Mouse (Mus musculus): ENCODE data around the gene Eapp. TPM values are rescaled to one million over a fixed set of nuclear protein-coding genes. Genes with fewer than 3 reads are reported as not detected.
"Not testable (repeated sequence)": the region's sequence is repeated elsewhere in the genome, so short reads cannot be mapped to it uniquely, and the experiment has no call there.

Eapp gene
- total RNA-seq, 1 experiment from 2014 or later: 71.5 TPM

DNA sequence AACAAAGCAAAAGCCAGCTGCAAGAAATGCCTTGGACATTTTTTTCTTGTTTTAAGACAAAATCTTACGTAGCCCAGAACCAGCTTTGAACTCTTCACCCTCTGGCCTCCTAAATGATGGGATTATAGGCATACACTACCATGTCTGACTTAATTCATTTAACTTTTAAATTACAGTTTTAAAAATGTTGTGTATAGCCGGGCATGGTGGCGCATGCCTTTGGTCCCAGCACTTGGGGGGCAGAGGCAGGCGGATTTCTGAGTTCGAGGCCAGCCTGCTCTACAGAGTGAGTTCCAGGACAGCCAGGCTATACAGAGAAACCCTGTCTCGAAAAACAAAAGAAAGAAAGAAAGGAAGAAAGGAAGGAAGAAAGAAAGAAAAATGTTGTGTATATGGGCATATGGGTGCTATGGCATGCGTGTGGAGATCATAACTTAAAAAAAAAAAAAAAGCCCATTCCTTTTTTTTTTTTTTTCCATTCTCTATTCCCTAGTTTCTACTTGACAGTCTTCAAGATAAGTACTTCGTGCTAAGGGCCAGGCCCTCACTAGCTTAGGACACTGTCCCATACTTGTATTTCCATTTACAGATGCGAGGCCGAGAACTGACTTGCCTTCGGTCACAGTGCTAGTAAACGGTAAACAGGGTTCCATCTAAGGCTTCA lies 718 bp downstream of the Eapp start:
- no peak for ATAC-seq (replicated peaks; ENCODE audit: insufficient number of reproducible peaks, low FRiP score, low TSS enrichment, poor library complexity, severe bottlenecking)

DNA sequence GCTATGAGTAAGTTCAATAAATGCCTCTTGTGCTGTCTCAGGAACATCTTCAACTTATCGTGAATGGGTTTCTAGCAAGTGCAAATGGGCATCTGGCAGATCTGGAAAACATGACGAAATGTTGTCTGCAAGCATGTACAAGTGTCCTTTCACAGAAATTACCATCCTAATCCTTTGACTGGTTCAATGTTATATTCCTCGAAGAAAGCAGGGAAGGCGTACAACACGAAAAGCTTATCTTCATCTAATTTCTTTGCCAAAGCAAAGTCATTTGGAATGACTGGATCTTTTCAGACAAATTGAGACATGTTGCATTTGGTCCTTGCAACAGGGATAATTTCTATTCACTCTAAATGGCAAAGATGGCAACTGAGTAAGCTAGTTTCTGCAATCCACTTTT lies 6.6 kb downstream of the Eapp start:
- ATAC-seq (replicated peaks; ENCODE audit: insufficient number of reproducible peaks, low FRiP score, low TSS enrichment, poor library complexity, severe bottlenecking): no peak

DNA sequence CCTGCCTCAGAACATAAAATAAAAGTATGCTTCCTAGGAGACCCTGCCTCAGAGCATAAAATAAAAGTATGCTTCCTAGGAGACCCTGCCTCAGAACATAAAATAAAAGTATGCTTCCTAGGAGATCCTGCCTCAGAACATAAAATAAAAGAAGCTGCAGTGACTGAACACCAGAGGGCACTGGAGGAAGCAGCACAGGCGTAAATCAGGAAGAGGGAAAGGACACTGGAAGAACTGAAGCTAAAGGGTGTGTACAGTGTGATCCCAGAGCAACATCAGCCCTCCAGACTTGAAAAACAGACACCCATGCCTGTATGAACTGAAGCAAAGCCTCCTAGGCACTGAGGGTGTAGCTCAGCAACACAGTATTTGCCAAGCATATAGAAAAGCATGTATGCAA lies 12.5 kb downstream of the Eapp start:
- 0 out of 2 replicates have a peak, but pooled peaks have one; percentile 56 for ATAC-seq (replicated peaks; ENCODE audit: insufficient number of reproducible peaks, low FRiP score, low TSS enrichment, poor library complexity, severe bottlenecking)

DNA sequence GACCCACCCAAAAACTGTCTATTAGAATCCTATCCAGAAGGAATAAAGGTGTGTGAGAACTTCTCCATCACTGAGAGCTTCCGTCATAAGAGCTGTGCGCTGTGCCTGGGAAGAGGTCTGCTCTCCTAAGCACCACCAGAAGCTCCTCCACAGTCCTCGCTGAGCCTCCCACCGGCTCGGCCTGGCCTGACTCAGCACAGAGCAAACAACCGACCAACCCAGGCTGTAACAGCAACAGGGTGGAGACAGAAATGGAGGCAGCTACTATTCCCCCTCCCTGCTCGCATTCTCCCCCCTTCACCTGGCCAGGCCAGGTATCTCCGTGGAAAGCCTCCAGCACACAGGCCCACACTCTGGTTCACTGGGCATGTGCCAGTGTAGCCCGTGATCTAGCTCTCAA lies 19.0 kb downstream of the Eapp start:
- no peak for ATAC-seq (replicated peaks; ENCODE audit: insufficient number of reproducible peaks, low FRiP score, low TSS enrichment, poor library complexity, severe bottlenecking)

DNA sequence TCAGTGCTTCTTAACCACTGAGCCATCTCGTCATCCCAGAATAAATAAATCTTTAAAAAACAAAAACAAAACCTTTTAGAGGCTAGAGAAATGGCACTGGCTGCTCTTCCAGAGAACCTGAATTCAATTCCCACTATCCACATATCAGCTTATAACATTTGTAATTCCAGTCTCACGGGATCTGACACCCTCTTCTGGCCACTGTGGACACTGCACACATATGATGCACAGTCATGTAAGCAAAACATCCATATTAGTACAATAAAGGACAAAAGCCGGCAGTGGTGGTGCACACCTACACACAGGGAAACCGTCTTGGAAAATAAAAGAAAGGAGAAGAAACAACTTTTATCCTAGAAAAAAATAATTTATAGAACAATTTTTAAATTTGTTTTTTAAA lies 20.3 kb downstream of the Eapp start:
- ATAC-seq (replicated peaks; ENCODE audit: insufficient number of reproducible peaks, low FRiP score, low TSS enrichment, poor library complexity, severe bottlenecking): no peak

DNA sequence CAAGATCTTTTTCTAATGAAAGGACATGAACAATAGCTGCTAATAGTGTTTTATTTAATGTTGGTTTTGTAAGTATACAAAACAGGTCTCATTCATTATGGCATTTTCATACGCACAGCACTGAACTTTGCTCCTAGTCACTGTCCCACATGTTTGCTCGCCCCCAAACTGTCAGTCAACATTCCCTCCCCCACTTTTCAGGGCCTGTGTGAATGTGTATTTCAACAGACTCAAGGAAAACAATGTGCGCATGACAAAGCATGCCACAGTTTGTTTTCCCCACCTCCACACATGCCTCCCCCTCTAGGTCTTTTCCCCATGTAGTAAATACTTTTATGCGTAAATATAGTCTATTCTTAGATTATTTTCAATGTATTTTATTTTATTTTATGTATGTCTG lies 24.4 kb downstream of the Eapp start:
- no peak for ATAC-seq (replicated peaks; ENCODE audit: insufficient number of reproducible peaks, low FRiP score, low TSS enrichment, poor library complexity, severe bottlenecking)

DNA sequence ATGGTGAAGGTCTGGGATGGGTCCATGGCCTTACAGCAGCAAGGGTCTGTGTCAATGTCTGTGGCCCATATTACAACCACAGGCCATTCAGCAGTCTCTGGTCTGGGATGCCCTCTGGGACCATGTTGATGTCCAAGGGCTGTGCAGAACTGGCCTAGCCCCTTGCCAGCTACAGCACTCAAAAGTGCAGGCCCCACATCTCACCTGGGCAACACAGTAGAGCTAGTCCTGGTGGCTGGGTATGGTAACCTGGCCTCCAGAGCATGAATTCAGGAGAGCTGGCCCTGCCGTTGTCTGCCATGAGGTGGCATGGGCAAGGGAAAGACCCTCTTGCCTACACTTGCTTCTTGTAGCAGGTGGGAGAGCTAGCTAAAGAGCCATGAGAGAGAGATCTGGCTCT lies 27.6 kb downstream of the Eapp start:
- ATAC-seq (replicated peaks; ENCODE audit: insufficient number of reproducible peaks, low FRiP score, low TSS enrichment, poor library complexity, severe bottlenecking): no peak

DNA sequence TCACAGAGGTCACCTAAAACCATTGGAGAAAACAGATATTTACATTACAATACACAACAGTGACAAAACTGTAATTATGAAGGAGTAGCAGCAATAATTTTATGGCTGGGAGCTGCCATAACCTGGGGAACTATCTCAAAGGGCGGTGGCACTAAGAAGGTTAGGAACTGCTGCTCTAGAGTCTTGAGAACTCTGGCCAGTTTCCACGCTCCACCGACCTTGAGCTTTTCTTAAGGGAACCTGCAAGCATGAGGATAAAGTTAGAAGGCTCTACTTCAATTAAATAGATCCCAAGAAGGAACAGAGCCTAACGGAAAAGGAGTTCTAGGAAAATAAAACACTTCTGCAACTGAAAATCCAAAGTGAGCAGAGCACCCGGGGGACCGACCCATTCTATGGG lies 30.2 kb downstream of the Eapp start:
- ATAC-seq (replicated peaks; ENCODE audit: insufficient number of reproducible peaks, low FRiP score, low TSS enrichment, poor library complexity, severe bottlenecking): no peak

DNA sequence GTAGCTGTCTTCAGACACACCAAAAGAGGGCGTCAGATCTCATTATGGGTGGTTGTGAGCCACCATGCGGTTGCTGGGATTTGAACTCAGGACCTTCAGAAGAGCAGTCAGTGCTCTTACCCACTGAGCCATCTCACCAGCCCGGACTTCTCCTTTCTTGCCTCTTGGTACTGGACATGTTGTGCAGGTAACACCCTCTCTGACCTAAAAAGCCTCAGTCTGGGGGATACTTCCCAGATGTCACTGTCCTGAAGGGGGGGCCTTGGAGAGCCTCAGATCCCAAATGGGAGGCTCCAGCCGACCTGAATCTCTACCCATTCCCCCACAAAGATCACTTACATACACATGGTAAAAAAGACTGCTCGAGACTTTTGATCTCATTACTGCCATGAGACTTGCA lies 34.2 kb downstream of the Eapp start:
- not testable (repeated sequence) for ATAC-seq (replicated peaks; ENCODE audit: insufficient number of reproducible peaks, low FRiP score, low TSS enrichment, poor library complexity, severe bottlenecking)

DNA sequence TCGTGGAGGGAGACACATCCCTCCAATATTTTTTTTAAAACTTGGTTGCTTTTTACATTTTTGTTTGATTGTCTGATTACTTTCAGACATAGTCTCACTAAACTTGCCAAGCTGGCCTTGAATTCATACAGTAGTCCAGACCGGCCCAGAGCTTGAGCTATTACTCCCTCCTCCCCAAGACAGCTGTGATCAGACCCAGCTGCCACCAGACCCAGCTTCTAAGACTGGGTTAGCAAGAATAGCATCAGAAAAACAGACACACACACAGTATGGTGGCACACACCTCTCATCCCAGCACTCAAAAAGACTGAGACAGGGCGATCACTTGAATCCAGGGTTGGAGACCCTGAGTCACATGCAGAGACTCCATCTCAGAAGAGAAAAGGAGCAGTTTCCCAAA lies 35.8 kb downstream of the Eapp start:
- ATAC-seq (replicated peaks; ENCODE audit: insufficient number of reproducible peaks, low FRiP score, low TSS enrichment, poor library complexity, severe bottlenecking): no peak

DNA sequence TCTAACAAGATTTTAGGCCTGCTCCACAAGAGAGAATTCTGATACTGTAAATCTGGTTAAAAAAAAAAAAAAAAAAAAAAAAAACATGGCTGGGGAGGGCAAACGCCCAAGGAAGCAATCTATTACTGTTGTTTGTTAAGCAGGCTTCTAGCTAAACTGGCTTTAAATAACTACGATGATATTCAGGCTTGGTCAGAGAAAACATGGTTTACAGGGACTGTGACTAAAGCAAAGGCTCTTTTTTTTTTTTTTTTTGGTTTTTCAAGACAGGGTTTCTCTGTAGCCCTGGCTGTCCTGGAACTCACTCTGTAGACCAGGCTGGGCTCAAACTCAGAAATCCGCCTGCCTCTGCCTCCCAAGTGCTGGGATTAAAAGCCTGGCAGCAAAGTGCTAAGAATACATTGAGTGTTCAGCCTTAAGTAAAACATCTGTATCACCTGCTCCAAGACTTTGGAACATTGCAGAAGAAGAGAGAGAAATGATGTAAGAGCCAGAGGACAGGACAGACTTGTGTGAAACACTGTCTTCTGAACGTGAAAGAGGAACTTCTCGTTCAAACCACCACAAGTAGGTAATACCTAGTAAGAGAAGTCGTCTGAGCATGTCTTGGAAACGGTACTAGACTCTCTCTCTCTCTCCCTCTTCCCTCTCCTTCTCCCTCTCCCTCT lies 37.1 kb downstream of the Eapp start:
- no peak for ATAC-seq (replicated peaks; ENCODE audit: insufficient number of reproducible peaks, low FRiP score, low TSS enrichment, poor library complexity, severe bottlenecking)

DNA sequence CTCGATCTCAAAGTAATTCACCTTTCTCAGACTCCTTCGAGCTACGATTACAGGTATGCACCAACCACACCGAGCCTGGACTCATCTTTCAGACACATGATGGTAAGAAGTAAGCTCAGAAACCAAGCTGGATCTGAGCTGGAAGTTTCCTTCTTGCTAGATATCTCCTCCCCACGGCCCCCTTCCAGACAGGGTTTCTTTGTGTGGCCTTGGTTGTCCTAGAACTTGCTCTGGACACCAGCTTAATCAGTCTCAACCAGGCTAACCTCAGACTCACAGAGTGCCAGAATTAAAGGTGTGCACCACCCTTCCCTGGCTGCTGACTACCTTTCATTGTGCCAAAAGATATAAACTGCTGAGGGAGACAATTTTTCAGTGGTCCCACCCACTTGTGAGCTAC lies 37.7 kb downstream of the Eapp start:
- no peak for ATAC-seq (replicated peaks; ENCODE audit: insufficient number of reproducible peaks, low FRiP score, low TSS enrichment, poor library complexity, severe bottlenecking)

DNA sequence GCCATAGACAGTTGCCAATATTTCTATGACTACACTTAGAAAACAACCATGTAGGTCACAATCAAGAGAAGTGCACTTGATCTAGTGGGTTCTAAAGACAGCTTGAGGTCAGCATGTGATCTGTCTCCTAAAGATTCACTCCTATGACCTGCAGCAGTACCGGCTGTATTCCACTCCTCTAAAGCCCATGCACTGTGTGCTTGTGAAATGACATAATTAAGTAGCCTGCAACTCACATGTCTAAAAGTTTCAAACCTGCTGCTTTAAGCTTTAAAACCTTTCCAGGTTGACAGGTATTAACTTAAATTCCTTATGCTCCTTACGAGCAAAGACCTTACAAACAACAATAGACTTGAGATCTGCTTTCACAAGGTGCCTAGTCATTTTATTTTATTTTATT lies 38.5 kb downstream of the Eapp start:
- ATAC-seq (replicated peaks; ENCODE audit: insufficient number of reproducible peaks, low FRiP score, low TSS enrichment, poor library complexity, severe bottlenecking): no peak

DNA sequence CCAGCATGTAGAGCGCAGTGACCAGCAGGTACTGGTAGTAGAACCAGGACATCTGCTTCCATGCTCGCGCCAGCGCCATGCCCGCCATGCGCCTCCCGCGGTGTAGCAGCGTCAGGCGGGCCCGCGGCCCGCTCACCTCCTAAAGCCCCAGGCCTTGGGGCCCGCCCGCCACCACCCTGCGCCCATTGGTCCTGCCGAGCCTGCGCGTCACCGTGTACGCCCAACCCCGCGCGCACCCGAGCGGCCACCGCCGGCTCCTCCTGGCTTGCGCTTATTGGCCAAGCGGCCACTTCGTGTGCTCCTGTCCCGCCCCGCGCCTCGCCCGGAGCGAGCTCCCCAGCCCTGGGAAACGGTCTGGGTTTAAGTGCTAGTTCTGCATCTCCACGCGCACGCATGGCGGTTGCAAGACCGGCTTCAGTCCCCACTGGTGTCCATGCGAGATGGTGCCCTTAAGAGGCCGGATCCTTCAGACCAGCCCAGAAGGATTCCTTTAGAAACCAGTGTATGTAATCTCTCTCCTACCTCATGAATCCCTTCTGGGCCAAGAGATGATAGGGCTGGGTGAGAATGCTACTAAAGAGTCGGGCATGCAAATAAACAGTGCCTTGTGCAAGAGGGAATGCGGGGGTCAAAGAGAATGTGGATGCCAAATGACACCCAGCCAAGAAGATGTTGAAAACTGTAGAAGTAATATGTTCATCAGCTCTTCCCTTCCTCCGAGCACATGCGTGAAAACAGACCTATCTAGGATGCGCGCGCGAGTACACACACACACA lies 39.1 kb downstream of the Eapp start, which contains the start of gene Sptssa:
Sptssa (minus strand) TSS at position 178 of the 776 bp plus-strand sequence.
- peak; percentile 91 for ATAC-seq (replicated peaks; ENCODE audit: insufficient number of reproducible peaks, low FRiP score, low TSS enrichment, poor library complexity, severe bottlenecking)

DNA sequence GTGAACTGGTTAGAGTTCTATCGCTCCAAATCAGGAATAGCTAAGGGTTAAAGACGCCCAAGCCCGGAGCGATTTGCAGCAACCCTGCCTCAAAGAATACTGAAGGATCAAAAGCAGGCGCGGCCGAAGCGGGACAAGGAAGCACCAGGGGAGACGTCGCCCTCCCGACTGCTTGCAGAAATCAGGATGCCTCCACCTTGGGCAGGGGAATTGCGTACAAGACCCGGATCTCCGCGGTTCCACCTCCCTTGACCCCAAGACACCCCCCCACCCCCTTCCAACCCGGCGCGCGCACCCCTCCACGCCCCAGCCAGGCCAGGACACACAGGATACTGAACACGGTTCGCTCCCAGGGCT lies 39.7 kb downstream of the Eapp start:
- ATAC-seq (replicated peaks; ENCODE audit: insufficient number of reproducible peaks, low FRiP score, low TSS enrichment, poor library complexity, severe bottlenecking): 0 out of 2 replicates have a peak, but pooled peaks have one; percentile 1

DNA sequence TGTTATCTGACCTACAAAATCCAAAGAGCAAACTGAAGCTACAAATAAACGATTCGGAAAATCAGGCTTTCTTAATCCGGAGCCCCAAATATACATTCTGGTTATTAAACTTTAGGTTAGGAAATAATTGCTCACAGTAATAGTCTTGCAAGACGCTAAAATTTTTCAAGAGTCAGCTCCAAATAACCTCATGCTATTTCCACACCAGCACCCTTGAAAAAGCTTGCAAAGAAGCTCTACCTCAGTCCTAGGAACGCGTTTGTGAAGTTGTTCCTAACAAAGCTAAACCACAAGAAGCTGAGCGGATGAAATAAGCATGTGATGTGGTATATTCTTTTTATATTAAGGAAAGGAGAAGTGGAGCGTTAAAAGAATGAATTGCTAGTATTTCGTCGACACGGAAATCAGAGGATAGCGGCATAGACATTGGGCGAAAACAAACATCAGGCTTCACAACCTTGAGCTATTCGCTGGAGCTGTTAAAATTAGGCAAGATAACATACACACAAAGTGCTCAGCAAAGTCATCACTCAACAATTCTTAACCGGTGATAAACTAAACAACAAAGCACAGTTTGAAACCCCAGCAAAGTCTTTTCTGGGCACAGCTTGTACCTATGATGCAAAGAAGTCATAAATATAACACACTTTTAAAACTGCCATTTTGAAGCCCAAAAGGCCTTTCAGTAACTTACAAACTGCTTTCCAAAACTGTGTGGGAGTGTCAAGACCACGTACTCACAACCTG lies 40.2 kb downstream of the Eapp start:
- ATAC-seq (replicated peaks; ENCODE audit: insufficient number of reproducible peaks, low FRiP score, low TSS enrichment, poor library complexity, severe bottlenecking): no peak

DNA sequence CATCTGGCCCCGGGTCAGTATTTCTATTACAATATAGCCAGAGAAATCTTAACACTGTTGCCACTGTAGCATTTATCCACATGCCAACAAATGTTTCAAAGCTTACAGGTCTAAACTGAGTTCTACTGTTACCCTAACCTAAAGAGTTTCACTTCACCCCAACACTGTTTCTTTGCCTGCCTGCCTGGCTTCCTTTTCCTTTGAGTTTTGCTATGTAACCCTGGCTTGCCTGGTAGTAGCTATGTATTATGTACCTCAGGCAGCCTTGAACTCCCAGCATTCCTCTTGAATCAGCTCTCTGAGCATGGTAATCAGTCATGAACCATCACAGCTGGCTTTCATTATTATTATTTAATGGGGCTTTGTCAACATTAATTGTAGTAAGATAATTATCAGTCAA lies 41.0 kb downstream of the Eapp start:
- no peak for ATAC-seq (replicated peaks; ENCODE audit: insufficient number of reproducible peaks, low FRiP score, low TSS enrichment, poor library complexity, severe bottlenecking)

DNA sequence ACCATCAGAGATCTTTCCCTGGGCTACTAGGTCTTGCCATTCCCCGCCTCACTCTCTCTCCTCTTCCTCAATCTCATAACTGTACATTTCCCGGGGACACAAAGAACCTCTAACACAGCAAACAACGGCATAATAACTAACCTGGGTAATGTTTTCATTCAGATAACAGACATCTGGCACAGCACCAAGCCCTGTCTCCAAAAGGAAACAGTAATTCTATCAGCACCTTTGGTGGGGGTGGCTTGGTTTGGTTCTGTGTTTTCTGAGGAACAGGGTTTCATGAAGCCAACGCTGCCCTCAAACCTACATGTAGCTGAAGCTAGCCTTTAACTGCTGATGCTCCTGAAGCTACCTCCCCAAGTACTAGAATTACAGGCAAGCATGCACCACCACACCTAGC lies 41.6 kb downstream of the Eapp start:
- no peak for ATAC-seq (replicated peaks; ENCODE audit: insufficient number of reproducible peaks, low FRiP score, low TSS enrichment, poor library complexity, severe bottlenecking)

DNA sequence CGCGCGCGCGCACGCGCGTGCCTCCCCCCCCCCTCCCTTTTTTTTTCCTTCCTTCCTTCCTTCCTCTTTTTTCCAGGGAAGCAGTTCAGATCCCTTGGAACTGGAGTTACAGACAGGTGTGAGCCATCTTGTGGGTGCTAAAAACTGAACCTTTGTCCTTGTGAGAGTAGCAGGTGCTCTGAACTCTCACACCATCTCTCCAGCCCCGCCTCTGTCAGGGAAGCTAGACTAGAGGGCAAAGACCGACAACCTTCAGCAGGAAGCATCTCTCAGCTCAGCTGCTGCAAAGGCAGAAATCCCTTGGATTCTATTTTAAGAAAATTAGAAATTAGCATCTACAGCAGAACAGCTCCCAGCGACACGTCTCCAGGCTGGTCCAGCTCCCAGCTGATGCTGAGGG lies 43.4 kb downstream of the Eapp start:
- ATAC-seq (replicated peaks; ENCODE audit: insufficient number of reproducible peaks, low FRiP score, low TSS enrichment, poor library complexity, severe bottlenecking): no peak
